Mouse (Mus musculus) adrenal gland, postnatal 14 days (tissue): ENCODE results near the gene Pgbd5. TPM values are rescaled to one million over a fixed set of nuclear protein-coding genes. Genes with fewer than 3 reads are reported as not detected.

Experiments used
- DNase-seq: peaks from one replicate; pipeline ENCODE4 v3.0.0; 2021; ENCODE audit warnings: mixed read lengths
- long read RNA-seq, 2 experiments: library from polyadenylated mRNA; stranded (forward); transcript quantifications; one replicate each; pipeline ENCODE4 v2.0.0; 2021
- total RNA-seq: library from RNA; stranded (reverse); gene quantifications from 2 replicates; pipeline ENCODE4 v1.2.3, GENCODE M21; 2021

Gene Pgbd5
- 5.4 and 5.9 TPM in 2 replicates for total RNA-seq
- long read RNA-seq, experiment 1, transcript Pgbd5-201 (7 exons, 2,824 nt), result major isoform, 18 of 19 reads
- long read RNA-seq, experiment 1, partial matches to known transcripts, result 1 of 19 reads
- long read RNA-seq, experiment 1, other reads (novel, unspliced or antisense), result 0 of 19 reads
- long read RNA-seq, experiment 2, transcript Pgbd5-201 (7 exons, 2,824 nt), result major isoform, 9 of 14 reads
- long read RNA-seq, experiment 2, partial matches to known transcripts, result 0 of 14 reads
- long read RNA-seq, experiment 2, other reads (novel, unspliced or antisense), result 5 of 14 reads

DNA sequence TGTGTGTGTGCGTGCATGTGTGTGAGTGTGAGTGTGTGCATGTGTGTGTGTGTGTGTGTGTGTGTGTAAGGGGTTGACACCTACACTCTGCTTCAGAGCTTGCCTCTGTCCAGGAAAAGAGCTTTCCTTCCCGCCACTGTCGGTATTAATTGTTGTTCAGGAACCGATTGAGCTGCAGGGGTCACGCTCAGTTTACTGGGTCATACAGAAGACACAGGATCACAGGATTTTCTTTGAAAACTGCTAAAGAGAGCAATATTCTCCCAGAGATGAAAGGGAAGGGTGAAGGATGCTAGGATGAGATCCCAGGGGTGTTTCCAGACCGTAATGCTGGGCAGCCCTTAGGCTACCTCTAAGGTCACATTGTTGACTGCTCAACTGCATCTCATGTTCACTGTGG, at the start of gene Pgbd5:
Pgbd5 (minus strand) TSS at position 101 of the 400 bp plus-strand sequence.
- DNase-seq, result no peak

DNA sequence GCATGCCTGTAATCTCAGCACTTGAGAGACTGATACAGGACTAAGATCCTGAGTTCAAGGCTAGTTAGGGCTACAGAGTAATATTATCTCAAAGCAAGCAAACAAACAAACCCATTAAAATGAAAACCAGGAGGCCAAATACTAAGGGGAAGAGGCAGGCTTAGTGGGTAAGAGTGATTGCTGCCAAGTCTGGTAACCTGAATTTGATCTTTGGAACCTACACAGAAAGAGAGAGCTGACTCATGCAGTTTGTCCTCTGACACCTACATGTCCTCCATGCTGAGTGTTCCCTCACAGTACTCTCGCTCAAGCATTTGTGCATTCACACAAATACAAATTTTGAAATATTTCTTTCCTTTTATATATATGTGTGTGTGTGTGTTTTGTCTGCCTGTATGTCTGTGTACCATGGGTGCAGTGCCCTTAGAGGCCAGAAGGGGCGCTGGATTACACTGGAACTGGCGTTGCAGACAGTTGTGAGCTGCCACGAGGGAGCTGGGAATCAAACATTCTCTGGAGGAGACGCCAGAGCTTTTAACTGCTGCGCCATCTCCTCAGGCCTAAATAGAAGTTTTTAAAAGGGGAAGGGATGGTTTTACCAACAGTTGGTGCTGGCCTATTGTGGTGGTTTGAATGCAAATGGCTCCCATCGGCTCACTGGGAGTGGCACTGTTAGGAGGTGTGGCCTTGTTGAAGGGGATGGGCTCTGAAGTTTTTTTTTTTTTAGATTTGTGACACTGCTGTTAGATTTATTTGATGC, 44.1 kb upstream of the Pgbd5 start:
- DNase-seq, result no peak

DNA sequence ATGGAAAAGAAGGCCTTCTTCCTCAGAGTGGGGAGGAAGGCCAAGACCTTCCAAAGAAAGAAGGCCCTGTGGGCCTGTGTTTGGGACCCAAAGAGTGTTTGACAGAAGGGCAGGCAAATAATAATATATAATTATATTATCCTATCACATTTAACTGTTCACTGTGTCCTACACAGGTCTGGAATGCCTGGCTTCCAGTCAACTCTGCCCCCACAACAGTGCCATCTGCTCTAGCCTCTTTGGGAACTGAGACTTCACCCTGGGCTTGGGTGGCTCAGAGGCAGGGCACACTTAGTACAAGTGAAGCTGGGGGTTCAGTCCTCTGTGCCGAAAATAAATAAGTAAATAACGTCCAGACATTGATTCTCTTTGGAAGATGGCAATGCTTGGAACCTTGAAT, 43.3 kb upstream of the Pgbd5 start:
- no peak for DNase-seq

DNA sequence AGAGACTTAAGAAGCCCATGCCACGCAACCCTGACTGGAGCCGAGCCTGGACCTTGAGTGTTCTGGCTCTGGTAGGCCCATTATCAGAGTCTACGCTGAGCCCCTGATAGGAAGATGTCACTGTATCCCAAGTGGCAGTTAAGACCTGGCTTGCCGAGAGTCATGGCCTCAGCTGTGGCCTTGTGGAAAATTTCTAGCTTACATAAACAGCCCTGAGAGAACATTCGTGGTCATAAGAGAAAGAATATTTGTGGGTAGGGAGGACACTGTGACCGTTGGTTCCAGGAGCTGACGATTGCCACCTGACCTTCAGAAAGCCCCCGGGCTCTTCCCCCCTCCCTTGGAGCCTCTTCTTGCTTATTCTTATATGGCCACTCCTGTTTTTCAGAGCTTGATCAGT, 40.9 kb upstream of the Pgbd5 start:
- DNase-seq, result peak; percentile 54

DNA sequence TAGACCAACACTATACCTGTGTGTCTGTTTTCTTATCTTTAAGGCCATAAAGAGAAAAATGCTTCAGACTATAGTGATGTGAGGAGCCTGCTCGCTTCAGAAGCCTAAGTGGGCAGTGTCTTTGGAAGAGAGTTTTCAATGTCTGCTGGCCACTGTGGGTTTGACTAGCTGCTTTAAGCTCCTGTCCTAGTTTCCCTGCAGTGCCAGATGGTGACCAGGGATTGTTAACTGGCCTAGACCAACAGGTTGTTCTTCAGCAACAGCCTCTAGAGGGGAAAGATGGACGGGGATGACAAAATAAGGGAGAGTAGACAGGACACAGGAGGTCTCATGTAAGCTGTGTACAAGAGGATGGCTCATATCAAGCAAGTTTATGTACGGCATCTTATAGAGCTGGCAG, 39.8 kb upstream of the Pgbd5 start:
- no peak for DNase-seq

DNA sequence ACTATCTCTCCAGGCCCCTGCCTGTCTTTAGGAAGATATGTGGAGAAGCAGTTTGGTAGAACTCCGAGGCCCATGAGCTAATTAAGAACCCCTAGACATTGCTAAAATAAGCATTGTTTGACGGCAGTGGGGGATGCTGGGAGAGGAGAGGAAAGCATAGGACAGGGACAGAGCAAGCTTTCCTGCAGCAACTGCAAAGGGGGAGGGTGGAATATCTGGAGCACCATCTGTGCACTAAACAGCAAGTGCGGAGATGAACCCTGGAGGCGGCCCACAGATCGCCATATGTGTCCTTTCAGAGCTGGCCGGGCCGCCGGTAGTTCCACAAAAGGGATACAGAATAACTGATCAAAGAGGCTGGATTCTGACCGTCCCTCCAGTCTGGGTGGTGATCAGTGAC, 37.2 kb upstream of the Pgbd5 start:
- no peak for DNase-seq

DNA sequence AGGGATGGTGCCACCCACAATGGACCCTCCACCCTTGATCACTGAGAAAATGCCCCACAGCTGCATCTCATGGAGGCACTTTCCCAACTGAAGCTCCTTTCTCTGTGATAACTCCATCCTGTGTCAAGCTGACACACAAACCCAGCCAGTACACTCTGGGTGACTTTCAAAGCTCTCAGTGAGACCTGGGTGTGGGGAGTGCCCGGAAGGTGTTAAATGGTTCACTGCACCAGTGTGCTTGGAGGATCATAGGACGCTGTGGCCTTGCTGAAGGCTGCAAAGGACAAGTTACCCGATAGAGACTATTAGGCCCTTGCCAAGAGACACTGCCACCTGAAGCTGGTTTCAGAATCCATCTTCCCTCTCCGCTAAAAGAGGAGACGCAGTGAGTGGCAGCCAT, 36.2 kb upstream of the Pgbd5 start:
- DNase-seq, result no peak

DNA sequence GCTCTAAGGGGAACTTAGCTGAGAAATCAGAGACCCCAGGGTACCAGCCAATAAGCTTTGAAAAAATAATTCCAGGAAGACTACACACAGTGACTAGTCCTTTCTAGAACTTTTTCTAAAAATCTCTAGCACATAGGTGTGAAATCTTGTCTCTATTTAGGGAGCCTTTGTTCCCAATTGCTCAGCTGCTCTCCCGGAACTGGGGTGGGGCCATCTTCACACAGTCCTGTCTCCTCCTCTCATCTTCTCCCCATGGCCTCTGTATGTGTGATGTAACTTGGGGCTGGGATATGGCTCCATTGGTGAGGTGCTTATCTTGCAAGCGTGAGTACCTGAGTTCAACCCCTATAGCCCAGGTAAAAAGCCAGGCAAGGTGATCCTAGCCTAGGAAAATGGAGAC, 25.2 kb upstream of the Pgbd5 start:
- DNase-seq, result no peak

DNA sequence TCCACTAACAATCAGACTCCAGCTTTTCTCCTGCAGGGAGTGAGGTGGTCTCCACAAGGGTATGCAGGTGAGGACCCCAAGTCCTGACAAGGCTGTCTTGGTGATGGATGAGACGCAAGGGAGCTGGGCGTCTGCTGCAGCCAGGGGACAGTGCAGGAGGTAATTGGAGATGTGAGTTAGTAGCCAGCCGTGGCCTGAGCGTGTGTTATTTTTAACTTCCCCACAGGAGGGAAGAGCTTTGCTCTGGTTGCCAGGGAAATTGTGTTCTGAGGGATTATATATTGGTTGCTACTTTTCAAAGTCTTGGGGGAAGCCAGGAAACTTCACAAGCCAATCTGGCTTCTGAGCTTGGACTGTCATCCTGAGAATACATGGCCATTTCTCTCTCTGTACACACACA, 23.7 kb upstream of the Pgbd5 start:
- no peak for DNase-seq

DNA sequence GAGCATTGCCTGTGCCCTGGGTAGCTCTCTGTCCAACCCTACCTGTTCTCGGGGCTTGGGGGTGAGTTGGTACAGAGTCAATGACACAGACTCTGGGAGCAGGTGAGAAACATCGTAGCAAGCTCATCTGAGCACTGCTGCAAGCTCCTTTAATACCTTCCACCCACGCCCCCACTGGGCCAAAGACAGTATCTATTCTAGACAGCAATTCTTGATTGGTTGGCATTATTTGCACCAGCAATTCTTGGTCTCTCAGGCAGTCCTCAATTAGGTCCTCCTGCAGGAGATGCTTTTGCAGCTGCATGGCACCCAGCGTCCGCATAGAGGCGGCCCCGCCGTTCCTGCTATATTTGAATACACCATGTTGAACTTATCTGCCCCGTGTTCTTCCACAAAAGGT, 22.7 kb upstream of the Pgbd5 start:
- DNase-seq, result no peak

DNA sequence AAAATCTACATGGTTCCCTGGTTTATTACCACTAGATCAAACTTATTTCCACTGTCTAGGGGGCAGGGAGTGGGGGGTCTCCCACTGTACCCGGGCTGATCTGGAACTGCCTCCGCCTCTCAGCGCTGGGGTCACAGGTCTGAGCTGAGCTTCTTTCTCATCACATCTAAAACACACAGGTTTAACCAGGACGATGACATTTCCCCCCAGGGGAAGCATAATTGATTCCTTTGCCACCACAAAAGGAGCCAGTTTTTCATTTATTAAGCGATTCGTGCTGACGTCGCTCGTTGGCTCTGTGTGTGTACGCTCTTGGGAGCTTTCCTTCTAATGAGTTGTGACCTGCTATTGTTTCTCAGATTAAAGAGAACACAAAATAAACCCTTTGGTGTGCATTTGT, 21.6 kb upstream of the Pgbd5 start:
- DNase-seq, result no peak

DNA sequence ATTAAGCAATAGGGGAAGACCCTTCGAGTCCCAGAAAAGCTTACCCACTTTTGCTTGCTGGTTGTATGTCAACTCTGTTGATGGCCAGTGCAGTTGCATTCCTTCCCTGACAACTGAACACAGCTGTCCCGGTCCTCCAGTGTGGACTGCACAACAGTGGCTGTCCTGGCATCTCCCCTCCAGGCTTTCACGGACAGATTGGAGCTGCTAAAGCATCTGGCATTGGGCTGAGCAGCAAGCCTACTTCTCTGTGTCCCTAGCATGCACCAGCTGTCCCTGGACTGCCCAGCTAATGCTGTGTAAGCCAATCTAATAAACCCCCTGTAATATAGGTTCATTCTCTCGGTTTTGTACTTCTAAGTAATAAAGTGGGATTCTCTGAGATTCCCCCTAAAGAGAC, 21.2 kb upstream of the Pgbd5 start:
- DNase-seq, result no peak

DNA sequence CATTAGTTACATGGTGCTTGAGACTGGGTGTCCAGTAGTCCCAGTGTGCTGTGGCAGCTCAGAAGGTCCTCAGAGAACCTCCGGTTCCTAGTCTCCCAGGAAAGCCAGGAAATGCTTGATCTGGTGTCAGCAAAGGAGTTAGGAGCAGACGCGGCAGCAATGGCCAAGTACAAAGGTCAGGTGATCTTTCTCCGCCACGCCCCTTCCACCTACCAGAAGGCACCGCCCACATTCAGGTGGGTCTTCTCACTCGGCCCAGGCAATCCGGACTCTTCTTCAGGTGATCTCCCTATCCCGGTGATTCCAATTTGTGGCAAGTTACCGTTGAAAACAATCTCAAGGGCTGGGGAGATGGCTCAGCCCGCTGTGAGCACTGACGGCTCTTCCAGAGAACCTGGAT, 20.2 kb upstream of the Pgbd5 start:
- no peak for DNase-seq

DNA sequence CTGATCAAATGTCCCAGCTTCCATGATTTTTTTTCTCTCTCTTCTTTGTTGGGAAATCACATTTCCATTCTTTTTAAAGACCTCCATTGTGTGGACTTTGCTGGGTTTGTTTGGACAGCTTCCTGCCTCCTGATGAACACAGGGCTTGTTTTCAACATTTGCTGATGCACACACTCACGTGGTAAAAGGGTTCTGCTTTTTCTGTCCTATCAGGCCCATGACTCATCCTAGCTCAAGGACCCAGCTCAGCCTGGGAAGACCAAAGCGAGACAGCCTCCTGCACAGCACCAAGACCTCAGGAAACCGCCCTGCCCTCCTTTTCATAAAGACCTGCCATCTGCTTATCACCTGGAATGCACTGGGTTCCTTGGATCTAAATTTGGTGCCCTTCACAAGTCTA, 15.9 kb upstream of the Pgbd5 start:
- DNase-seq, result peak; percentile 67

DNA sequence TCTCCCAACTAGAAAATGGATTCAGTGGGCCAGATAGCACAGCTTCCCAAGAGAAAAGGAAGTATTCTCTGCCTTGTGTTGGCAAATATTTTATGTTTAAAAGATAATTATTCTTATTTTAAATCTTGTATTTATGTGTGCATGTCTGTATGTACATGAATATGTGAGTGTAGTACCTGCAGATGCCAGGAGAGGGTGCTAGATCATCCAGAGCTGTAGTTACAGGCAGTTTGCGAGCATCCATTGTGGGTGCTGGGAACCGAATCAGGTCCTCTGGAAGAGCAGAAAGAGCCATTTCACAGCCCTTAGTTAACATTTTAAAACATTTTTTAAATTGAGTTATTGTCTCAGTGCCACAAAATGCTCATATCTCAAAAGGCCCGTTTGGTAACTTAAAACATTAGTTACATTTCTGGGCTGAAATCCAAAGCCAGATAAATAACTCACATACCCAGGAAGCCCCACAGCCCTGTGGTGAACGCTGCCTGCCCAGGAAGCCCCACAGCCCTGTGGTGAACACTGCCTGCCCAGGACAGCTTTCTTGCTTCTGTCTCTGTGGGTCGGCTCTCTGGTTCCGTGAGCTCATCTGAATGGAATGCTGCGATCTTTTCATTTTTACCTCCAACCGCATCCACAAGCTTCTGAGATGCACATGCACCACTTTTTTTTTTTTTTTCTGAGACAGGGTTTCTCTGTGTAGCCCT, 10.9 kb upstream of the Pgbd5 start:
- no peak for DNase-seq

DNA sequence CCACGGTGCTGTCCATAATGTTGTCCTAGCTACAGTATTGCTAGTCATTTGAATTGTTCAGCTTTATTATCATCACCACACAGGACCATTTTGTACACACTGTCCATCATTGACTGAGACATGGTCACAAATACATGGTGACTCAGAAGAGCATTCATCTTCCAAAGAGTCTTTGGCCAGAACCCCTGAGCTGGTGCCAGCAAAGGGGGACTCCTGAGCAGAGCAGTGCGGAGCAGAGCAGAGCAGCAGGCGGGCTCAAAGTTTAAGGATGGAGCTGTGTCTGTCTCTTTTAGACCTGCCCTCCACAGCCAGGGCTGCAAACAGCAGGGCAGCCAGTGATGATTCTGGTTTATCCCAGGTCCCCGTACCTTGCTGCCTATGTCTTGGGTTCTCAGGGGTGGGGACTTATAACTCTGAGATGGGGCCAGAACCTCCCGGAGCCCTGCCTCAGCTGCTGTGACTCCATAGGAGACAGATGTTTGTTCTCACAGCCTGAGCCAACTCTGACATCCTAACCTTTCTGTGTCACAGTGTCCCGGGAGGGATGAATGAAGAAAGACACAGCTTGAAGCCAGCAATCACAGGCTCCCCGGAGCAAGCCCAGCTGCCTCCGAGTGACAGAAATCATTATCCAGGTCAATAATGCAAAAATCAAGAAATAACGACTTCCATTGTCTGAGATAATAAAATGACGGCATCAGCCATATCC, 9.7 kb upstream of the Pgbd5 start:
- peak; percentile 48 for DNase-seq

DNA sequence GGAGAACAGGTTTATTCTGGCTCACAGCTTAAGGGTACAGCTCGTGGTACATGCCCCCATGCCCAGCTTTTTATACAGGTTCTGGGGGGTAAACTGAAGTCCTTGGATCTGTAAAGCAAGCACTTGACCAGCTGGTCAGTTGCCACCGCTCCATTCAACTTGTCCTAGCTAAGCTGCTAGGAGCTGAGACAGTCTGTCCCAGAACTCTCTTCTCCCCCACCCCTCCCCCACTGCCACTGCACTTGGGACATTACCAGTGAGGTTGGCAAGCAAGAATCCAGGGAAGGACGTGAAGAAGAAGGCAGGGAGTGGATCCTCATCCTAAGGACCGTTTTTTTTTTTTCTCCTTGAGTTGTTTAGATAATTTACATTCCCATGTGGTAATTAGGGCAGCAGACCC, 2.7 kb downstream of the Pgbd5 start:
- DNase-seq, result no peak

DNA sequence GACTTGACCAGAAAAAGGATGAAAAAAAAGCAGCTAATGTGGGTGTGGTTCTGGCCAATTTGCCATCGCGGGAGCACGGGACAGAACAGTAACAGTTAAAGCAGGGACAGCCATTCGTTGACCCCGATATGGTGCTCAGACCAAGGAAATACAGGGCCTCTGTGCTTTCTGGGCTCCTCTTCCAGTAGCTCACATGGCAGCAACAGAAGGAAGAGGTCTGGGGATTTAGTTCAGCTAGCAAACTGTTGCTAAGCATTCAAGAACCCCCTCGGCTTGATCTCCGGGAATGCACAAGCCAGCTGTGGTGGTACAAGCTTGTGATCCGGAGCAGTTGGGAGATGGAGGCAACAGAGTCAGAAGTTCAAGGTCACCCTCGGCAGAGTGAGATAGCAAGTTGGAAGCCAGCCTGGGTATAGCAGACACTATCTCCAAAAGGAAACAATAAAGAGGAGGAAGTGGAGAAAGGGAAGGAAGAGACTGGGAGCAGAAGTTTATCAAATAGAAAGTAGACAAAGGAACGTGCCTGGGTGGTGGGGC, 3.7 kb downstream of the Pgbd5 start:
- no peak for DNase-seq

DNA sequence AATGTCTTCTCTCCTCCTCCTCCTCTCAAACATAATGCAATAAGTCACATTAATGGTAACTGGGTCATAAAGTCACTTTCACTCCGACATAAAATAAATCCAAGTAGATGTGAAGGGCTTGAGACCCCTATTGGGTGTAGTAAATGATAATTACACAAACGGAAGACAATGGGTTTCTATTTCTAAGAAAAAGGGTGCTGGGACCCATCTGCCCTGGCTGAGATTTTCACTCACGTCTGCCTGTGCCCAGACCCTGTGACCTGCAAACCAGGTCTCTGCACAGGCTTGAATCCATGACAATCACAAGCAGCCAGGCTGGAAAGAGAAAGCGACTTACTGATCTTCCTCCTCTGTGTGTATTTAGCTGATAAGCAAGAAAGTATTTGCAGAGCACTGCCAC, 4.3 kb downstream of the Pgbd5 start:
- no peak for DNase-seq

DNA sequence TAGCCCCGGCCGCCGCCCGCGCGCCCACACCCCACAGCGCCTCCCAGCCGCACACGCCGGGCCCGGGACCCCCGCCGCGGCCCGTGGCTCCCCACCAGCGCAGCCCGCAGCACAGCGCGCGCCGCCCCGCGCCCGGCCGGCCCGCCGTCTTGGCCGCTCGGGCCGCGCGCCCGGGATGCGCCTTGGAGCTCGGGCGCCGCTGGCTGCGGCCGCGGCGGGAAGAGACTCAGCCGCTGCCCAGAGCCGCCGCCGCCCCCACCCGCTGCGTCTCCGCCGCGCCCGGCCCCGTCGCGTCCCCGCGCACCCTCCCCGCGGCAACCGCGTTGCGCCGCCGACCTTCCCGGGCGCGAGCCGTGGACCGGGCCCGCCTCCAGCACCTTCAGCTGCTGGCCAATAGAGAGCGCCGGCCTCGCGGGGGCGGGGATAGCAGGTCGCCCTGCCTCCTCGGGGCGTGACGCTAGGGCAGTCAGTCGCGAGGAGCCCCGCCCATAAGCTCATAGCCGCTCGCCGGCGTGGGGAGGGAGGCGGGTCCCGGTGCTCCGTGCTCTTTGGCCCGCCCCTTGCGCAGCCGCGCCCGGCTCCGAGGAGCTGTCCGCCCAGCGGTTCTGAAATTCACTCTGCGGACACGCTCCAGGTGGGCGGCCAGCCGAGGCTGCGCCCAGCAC, 5.2 kb downstream of the Pgbd5 start:
- peak; percentile 99 for DNase-seq

DNA sequence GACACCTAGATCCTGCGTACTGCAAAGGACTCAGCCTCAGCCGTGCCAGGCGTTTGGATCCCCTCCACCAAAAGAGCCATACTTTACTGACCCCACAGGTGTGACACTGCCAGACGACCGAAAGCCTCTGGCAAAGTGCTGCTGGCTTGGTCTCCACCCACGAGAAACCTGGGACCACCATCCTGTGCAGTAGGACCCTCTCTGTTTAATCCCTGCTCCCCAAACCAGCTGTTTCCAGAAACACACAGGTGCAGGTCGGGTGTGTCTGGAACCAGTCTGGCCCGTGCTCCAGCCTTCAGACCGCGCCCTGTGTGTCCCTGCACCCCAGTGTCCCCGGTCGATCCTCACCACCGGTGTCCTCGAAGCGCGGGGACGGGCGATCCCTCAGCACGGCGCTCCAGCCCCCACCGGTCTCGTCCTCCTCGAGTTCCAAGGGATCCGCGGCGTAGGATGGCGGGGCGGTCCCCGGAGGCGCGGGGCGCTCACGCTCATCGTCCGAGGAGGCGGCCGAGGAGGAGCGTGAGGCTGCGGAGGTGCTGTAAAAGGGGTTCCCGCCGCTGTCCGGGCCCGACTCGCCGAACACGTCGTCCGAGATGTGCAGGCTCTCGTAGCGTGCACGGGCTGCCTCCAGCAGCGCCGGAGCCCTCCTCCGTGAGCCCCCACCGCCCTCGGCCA, 5.9 kb downstream of the Pgbd5 start:
- DNase-seq, result peak; percentile 57
